Mouse (Mus musculus) neural tube, embryonic 11.5 days (tissue): ENCODE results near the gene Fzd2. TPM values are rescaled to one million over a fixed set of nuclear protein-coding genes. Genes with fewer than 3 reads are reported as not detected.

Source experiments
- ATAC-seq: fragments of 200-750 bp; cut with Nextera tagmentation; 2 replicates; pipeline ENCODE4 v1.8.0; 2017; ENCODE audit warnings: moderate number of reproducible peaks, mild to moderate bottlenecking, moderate TSS enrichment, moderate library complexity; ENCODE audit not compliant: insufficient read depth, low FRiP score, low TSS enrichment
- DNase-seq: peaks from one replicate; pipeline ENCODE4 v3.0.0-alpha.2; 2015; ENCODE audit warnings: low spot score
- H3K27ac ChIP-seq: fragments of 300-500 bp; sonication (generic); 2 replicates; pipeline ENCODE4 v1.5.1; 2014; ENCODE audit warnings: low read depth, mild to moderate bottlenecking, low read length
- H3K27me3 ChIP-seq: fragments of 300-500 bp; sonication (generic); 2 replicates; pipeline ENCODE4 v1.6.1; 2014; ENCODE audit warnings: mild to moderate bottlenecking, low read length, mixed read lengths; ENCODE audit not compliant: control insufficient read depth, insufficient read depth
- H3K36me3 ChIP-seq: fragments of 300-500 bp; sonication (generic); 2 replicates; pipeline ENCODE4 v1.6.1; 2014; ENCODE audit warnings: mild to moderate bottlenecking, low read length, moderate library complexity, mixed read lengths; ENCODE audit not compliant: control insufficient read depth, insufficient read depth
- H3K4me1 ChIP-seq: fragments of 300-500 bp; sonication (generic); 2 replicates; pipeline ENCODE4 v1.6.1; 2014; ENCODE audit warnings: low read length, mixed read lengths; ENCODE audit not compliant: control insufficient read depth, insufficient read depth
- H3K4me2 ChIP-seq: fragments of 300-500 bp; sonication (generic); 2 replicates; pipeline ENCODE4 v1.6.1; 2014; ENCODE audit warnings: low read depth, mild to moderate bottlenecking, moderate library complexity
- H3K4me3 ChIP-seq: fragments of 300-500 bp; sonication (generic); 2 replicates; pipeline ENCODE4 v1.5.1; 2014; ENCODE audit warnings: low read depth, low read length
- H3K9ac ChIP-seq: fragments of 300-500 bp; sonication (generic); 2 replicates; pipeline ENCODE4 v1.6.1; 2014; ENCODE audit warnings: mild to moderate bottlenecking, low read length
- H3K9me3 ChIP-seq: fragments of 300-500 bp; sonication (generic); 2 replicates; pipeline ENCODE4 v1.6.1; 2016; ENCODE audit warnings: low read length; ENCODE audit not compliant: control insufficient read depth
- WGBS: fragments of 180-500 bp; shearing (Covaris S2); extraction: QIAGEN DNeasy Blood & Tissue Kit; methylation state at CpG from one replicate; pipeline ENCODE4 v1.1.7; 2014; 5-methylcytosine and 5-hydroxymethylcytosine counted together
- polyA plus RNA-seq: library from polyadenylated mRNA; unstranded; fragments of >200 nt; fragmentation: Nextera tagmentation; extraction: Ambion mirVana; gene quantifications from 2 replicates; pipeline ENCODE4 v1.2.1, GENCODE M21; 2014

Fzd2 gene
- polyA plus RNA-seq, 1 experiment from 2014 or later = 37.3 TPM

DNA sequence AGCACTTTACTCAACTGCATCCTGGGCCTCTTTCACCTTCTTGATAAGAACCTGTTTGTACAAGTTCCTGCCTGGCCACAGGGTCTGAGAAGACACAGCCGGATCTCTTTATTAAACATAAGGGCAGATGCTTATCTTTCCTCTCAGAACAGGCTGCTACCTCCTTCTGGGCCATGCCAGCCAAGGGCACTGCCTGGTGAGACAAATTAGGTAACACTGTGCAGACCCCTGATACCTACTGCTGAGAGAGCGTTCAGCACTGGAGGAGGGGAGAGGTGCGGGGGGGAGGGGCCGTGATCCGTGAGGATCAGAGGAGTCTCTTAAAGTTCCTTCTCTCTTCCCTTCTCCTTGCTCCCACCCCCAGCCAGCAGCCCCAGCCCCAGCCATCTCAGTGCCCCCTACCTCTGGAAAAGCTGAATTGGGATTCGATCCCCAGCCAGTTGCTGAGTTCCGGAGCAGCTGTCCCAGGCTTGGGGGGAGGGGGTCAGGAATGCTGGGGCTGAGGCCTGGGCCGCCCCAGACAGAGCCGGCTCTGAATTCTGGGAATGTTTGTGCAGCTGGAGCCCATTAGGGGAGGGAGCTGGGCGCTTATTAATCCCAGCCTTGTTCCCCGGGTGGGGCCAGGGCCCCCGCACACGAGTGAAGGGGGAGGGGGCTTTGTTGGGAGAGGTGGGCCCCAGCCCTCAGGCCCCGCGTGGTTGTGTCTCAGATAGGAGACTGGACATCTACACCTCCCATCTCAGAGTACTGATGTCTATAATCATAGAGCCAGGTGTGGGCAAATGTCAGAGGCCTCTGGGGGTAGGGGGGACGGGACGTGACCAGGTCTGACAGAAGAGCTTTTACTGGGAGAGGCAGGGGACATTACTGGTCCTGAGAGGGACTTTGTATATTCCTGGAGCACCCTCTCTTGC, 19.9 kb downstream of the Fzd2 start:
- peak overlapping the region; percentile 20 for H3K4me2 ChIP-seq
- WGBS = 9% methylated on average over 17 of the region's 17 CpGs

DNA sequence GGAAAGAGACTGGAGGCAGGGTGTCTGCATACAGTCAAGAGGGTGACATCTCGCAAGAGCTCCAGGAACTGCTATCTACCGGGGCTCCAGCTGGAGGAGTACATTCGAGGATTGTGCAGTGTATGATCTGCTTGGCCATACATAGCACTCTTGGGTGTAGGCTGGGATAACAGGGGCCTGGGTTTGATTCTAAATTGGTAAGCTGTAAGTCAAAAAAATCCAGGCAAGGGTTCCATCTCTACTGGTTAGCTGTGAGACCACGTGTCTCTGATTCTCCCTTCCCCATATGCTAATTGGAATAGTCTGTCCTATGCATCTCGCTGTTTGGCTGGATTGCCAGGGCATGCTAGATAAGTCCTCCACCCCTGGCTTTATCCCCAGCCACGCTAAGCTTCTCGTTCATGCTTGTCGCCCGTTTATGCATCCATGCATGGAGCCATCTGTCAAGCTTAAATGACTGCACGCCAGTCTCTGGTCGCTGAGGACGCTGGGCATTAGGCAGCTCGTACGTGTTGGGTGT, 20.8 kb downstream of the Fzd2 start:
- no peaks in the 10 kb centered on the region for H3K36me3 ChIP-seq

More for the DNA sequence above, 19.9 kb downstream of the Fzd2 start:
- ATAC-seq = peak; percentile 41; the same call in 1 of the 2 replicates
- Histone ChIP-seq H3K36me3 (no peaks in the 10 kb centered on the region), H3K4me3 (no peak overlapping the region), H3K27ac (peak overlapping the region; percentile 78), H3K27me3 (no peaks in the 10 kb centered on the region), H3K4me1 (peaks cover 21% of the 10 kb centered on the region), H3K9ac (peak overlapping the region; percentile 26), H3K9me3 (0 out of 2 replicates have a peak, but pooled peaks cover 3% of the 10 kb centered on the region)
- DNase-seq = peak; percentile 79

DNA sequence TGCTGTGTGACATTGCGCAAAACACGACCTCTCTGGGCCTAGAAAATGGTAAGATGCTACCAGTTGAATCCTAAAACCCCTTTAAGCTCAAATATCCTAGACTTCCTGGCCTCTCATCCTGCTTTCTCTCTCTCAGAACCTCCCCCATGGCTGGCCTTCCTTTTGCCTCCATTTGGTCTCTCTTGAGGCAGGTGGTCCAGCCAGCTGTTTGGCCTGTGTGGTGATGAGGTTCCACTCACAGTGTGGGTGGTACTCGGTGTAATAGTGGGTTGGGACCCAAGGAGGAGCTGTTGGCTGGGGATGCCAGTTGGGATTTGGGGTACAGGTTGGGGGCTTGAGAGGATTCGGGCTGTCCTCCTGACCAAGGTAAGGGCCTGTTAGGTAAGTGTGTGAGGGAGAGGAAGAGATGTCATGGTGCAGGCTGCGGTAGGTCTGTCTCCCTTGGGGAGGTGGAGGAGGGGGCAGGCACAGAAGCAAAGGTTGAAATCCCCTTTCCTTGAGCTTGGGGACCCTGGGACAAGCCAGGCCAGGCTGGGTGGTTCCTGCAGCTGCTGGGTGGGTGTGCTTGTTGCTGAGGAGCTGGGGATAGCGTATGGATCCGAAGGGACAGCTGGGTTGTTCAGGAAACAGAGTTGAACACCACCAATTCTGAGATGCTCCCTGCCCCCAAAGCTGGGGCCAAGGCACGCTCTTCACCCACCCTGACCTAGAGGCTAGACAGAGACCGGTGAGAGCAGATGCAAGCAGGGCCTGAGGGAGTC, 23.2 kb downstream of the Fzd2 start:
- Histone ChIP-seq H3K9me3 (no peaks in the 10 kb centered on the region), H3K4me2 (no peak overlapping the region), H3K27me3 (no peaks in the 10 kb centered on the region), H3K4me3 (no peak overlapping the region), H3K27ac (no peak overlapping the region), H3K9ac (no peak overlapping the region), H3K36me3 (no peaks in the 10 kb centered on the region), H3K4me1 (peaks cover 33% of the 10 kb centered on the region)
- no peak for DNase-seq
- ATAC-seq = no peak
- 83% methylated on average over 9 of the region's 9 CpGs for WGBS

More for the DNA sequence above, 20.8 kb downstream of the Fzd2 start:
- Histone ChIP-seq H3K4me2 (peak overlapping the region; percentile 1; the same call in 1 of the 2 replicates), H3K4me1 (peaks cover 21% of the 10 kb centered on the region), H3K9me3 (no peaks in the 10 kb centered on the region), H3K27ac (peak overlapping the region; percentile 78), H3K27me3 (no peaks in the 10 kb centered on the region), H3K9ac (peak overlapping the region; percentile 18; the same call in 1 of the 2 replicates), H3K4me3 (no peak overlapping the region)
- DNase-seq = peak; percentile 58
- no peak for ATAC-seq
- WGBS = 38% methylated on average over 14 of the region's 14 CpGs

DNA sequence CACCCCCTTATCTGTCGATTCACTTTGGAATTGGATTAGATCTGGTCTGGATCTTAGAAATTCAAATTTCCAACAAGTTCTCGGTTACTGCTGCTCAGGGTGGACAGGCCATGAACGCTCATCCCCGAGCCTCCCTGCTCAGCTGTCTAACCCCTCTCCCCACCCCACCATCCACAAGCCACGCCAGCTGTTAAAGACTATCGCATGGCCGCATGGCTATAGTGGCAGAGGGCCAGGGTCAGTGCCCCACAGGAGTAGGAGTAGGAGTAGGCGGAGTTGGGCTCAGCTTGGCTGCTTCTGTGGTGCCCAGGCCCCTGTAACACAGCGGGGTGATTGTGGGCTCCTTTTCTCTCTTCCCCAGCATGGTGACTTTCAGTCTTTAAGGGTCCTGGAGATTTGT, 24.3 kb downstream of the Fzd2 start:
- Histone ChIP-seq H3K36me3 (no peaks in the 10 kb centered on the region), H3K27me3 (no peaks in the 10 kb centered on the region), H3K9ac (no peak overlapping the region), H3K4me1 (peaks cover 38% of the 10 kb centered on the region), H3K4me2 (no peak overlapping the region), H3K27ac (no peak overlapping the region), H3K4me3 (no peak overlapping the region), H3K9me3 (no peaks in the 10 kb centered on the region)
- DNase-seq (no peak), ATAC-seq (no peak)
- WGBS = 51% methylated on average over 9 of the region's 9 CpGs

DNA sequence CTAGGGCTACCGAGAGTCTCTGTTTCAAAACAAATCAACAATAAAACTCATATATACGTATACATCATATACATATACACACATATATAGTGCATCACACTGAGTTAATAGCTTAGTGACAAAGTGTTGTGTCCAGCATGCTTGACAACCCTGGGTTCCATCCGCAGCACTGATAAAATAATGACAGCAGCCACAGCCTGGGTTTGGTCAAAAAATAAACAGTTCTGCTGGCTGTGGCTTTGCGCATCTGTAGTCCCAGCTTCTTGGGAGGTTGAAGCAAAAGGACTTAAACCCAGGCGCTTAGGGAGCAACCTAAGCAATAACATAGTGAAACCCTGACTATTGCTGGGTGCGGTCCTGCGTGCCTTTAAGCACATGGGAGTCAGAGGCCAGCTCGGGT, 25.2 kb downstream of the Fzd2 start:
- DNase-seq (no peak), ATAC-seq (no peak)
- 62% methylated on average over 8 of the region's 8 CpGs for WGBS
- Histone ChIP-seq H3K4me2 (no peak overlapping the region), H3K4me1 (peaks cover 29% of the 10 kb centered on the region), H3K9me3 (no peaks in the 10 kb centered on the region), H3K4me3 (no peak overlapping the region), H3K36me3 (no peaks in the 10 kb centered on the region), H3K27me3 (no peaks in the 10 kb centered on the region), H3K9ac (no peak overlapping the region), H3K27ac (no peak overlapping the region)

DNA sequence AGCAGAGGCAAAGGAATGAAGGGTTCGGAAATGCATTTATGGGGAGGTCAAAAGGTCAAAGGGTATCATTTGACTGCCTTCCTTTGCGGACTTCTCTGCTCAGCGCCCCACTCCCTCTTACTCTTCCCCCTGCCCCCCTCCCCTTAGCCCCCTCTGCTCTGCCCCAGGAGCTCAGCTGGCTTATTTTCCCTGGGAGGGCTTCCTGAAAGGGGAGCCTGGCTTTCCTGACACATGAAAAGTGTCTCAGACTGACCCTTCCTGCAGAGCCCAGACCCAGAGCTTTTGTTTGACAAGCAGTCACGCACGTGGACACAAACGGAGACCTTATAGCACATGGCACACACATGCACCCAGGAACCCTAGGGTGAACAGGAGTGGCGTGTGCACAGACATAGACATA, 26.5 kb downstream of the Fzd2 start:
- H3K4me2 ChIP-seq = no peak overlapping the region
- H3K27ac ChIP-seq = no peak overlapping the region
- WGBS = 7% methylated on average over 7 of the region's 7 CpGs
- ATAC-seq (no peak), DNase-seq (peak; percentile 36)
- H3K36me3 ChIP-seq = no peaks in the 10 kb centered on the region
- H3K4me1 ChIP-seq = peaks cover 17% of the 10 kb centered on the region
- no peak overlapping the region for H3K4me3 ChIP-seq
- no peak overlapping the region for H3K9ac ChIP-seq
- no peaks in the 10 kb centered on the region for H3K27me3 ChIP-seq
- H3K9me3 ChIP-seq = no peaks in the 10 kb centered on the region

DNA sequence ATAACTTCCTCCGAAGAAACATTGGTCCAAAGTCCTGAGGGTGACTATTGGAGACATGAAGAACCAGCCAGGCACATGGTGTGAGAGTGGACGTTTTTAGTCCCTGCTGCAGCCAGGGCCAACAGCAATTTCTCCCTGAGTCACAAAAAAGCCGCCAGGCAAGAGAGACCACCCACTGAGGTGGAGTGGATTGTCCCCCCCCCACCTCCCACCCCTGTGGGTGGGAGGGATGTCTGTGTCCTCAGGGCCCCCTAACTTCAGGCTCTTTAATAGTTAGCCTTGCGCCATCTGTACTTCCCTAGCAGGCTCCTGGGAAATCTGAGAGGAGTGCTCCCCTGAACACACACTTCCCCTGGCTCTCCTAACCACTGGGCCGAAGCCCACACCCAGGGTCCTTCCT, 27.0 kb downstream of the Fzd2 start:
- ATAC-seq (no peak), DNase-seq (no peak)
- 35% methylated on average over 5 of the region's 5 CpGs for WGBS
- Histone ChIP-seq H3K27me3 (no peaks in the 10 kb centered on the region), H3K4me2 (no peak overlapping the region), H3K9me3 (no peaks in the 10 kb centered on the region), H3K9ac (no peak overlapping the region), H3K36me3 (no peaks in the 10 kb centered on the region), H3K4me3 (no peak overlapping the region), H3K27ac (peak overlapping the region; percentile 9; the same call in 1 of the 2 replicates), H3K4me1 (peaks cover 17% of the 10 kb centered on the region)

DNA sequence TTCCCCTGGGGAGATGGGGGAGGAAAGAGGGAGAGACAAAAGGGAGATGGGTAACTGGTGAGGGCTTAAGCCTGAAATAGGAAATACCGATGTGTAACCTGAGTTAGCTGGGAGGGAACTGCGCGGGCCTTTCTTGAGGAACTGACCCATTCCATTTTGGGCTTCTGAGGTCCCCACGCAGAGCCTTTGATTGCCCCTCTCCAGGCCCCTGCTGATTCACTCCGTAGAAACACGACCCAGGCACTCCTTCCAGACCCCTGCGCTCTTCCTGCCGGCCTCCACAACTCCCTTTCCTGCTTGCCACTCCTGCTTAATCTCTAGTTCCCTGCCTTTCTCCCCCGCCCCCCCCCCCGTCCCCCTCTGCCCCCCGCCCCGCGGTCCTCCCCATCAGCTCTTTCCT, 28.5 kb downstream of the Fzd2 start:
- no peak overlapping the region for H3K9ac ChIP-seq
- H3K9me3 ChIP-seq = no peaks in the 10 kb centered on the region
- H3K4me3 ChIP-seq = no peak overlapping the region
- no peak for DNase-seq
- peaks cover 17% of the 10 kb centered on the region for H3K4me1 ChIP-seq
- H3K27ac ChIP-seq = 0 out of 2 replicates have a peak overlapping the region, but pooled peaks have one; percentile 27
- WGBS = 13% methylated on average over 9 of the region's 13 CpGs
- H3K4me2 ChIP-seq = no peak overlapping the region; the same call in 1 of the 2 replicates
- no peaks in the 10 kb centered on the region for H3K27me3 ChIP-seq
- ATAC-seq = no peak
- no peaks in the 10 kb centered on the region for H3K36me3 ChIP-seq
